Mouse (Mus musculus): Measurements from ENCODE around the gene Alk.

GRCm38 (mm10) chr17:71935837-71936236 is 668.6 kb downstream of the Alk start:
- TF ChIP-seq CTCF (IDR thresholded peaks at IDR 0.05 in 2 of 3, conservative IDR thresholded peaks at IDR 0.05 in 1 of 3; ENCODE audit: control insufficient read depth in 1 of 3, insufficient read depth in 1 of 3, low read depth in 2 of 3, low read length in 3 of 3, poor library complexity in 1 of 3, severe bottlenecking in 1 of 3) = no peak
- TF ChIP-seq POLR2AphosphoS5 (IDR thresholded peaks at IDR 0.05; ENCODE audit: borderline replicate concordance, low read depth, low read length) = no peak
- TF ChIP-seq NELFE (IDR thresholded peaks at IDR 0.05; ENCODE audit: low read depth, low read length) = no peak
- TF ChIP-seq MXI1 (IDR thresholded peaks at IDR 0.05; ENCODE audit: low read depth, low read length) = no peak
- TF ChIP-seq POLR2A (IDR thresholded peaks at IDR 0.05; ENCODE audit: control insufficient read depth in 1 of 2, insufficient read depth in 1 of 2, low read depth in 1 of 2, low read length in 2 of 2, poor library complexity in 1 of 2) = no peak
- no peak for TF ChIP-seq RCOR1 (IDR thresholded peaks at IDR 0.05; ENCODE audit: low read depth, low read length)
- TF ChIP-seq GATA1 (IDR thresholded peaks at IDR 0.05; ENCODE audit: low read depth, low read length) = no peak
- no peak for TF ChIP-seq ZKSCAN1 (IDR thresholded peaks at IDR 0.05; ENCODE audit: low read depth, low read length)
- no peak for TF ChIP-seq RAD21 (IDR thresholded peaks at IDR 0.05; ENCODE audit: low read depth, low read length)
- TF ChIP-seq MAFK (IDR thresholded peaks at IDR 0.05; ENCODE audit: borderline replicate concordance, low read depth, low read length) = no peak
- no peak for TF ChIP-seq EP300 (IDR thresholded peaks at IDR 0.05; ENCODE audit: low read depth in 1 of 2, low read length in 2 of 2)
- TF ChIP-seq TCF12 (IDR thresholded peaks at IDR 0.05; ENCODE audit: low read depth, low read length) = no peak

Data from MEL (cell line).